Mouse (Mus musculus) frontal cortex, postnatal 14 days (tissue): ENCODE measurements around the gene Cd27.

Experiments
- DNase-seq, 2 experiments: peaks; one replicate each; pipeline ENCODE4 v3.0.0; 2022; ENCODE audit warnings: low spot score in 2 of 2

Gene Cd27

DNA sequence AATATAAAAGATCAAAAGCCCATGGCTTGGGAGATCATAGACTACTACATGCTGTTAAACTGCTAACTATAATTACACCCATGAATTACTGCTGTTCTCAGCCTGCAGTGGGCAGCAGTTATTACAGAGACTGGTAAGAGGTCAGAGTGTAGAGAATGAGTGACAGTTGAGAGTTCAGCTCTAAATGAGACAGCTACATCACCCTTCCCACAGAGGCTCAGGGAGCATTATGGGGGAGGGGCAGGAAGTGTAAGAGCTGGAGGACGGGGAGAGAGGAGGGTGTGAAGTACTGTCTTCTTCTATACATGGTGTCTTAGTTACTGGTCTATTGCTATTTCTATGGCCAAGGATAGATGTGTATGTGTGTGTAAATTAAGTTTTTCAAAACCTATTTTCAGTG is 7.7 kb upstream of the Cd27 start:
- no peak for DNase-seq

DNA sequence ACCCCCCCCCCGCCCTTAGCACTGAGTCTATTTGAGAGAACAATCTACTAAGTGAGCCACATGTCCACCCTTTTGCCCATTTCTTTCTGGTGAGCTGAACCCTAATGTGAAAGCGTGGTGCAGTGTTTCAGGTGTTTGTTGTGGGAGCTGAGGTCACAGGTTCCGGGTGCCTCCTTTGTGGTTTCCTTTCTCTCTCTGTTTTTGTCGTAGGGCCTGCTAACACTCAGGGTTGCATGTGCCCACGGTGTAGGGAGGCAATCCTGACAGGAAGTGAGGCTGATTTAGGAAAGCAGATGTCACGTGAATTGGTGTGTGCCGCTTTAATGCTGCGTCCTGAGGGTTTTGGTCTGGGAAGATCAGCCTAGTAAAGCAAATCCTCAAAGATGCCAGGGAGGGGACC is 4.8 kb upstream of the Cd27 start:
- no peak for DNase-seq

DNA sequence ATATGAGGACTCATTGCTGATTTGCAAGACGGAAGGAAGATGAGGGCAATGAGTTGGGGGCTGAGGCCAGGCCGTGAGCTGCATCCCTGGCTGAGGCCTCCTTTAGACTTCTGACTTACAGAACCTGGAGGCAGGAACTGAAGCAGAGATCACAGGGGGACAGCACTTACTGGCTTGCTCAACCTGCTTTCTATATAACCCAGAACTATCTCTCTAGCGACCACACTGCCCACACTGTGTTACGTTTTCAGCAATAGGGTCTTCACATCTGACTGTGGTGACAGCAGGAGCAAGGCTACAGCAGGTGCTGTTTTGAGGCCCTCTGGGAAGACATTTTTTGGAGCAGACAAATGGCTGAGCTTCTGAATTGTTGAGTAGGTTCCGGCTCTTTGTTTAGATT is 3.8 kb upstream of the Cd27 start:
- DNase-seq = no peak

DNA sequence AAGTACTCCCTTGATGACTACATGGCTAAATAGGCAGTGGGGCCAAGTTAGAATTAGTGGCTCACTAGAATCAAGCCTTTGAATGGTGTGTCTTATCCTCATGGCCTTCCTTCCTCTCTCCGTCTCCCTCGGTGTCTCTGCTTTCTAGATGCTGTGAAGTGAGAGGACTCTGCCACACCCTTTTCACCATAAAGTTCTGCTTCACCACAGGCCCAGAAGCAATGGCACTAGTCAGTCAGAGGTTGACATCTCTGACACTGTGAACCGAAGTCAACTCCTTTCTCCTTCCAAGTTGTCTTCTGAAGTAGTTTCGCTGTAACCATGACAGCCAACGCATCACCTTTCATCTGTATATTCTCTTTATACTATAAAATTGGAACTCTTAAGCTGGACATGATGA is 2.7 kb upstream of the Cd27 start:
- no peak for DNase-seq

DNA sequence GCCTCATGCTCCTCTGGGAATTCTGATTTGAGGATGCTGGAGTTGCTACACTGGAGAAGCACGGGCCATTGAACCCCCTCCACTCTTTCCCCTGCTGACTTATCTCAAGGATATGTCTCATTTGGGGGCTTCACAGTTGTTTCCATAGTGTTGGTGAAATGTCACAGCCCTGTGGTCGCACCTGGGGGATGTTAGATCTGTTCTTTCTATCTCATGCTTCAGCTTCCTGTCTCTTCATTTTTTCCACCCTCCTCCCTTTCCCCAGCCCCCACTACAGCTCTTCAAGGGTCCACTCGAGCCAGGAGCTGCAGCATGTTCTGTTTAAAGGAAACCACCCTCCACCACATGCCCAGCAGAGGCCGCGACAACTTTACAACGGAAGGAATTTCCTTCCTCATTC is 1.6 kb upstream of the Cd27 start:
- DNase-seq = no peak

DNA sequence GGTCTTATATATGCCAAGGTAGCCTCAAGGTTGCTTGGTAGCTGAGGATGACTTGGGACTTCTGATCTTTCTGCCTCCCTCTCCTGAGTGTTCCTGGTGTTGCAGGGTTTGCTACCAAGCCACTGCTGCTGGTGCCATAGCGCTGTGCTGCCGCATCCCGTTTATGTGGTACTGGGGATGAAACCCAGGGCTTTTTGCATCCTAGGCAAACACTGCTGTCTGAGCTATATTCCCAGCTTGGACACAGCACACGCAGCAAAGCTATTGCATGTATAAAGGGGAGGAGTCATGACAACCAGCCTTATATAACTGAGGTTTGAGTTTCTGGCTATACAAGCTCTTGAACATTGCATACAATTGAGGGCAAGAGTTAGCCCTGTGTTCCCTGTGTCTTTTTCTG is 611 bp upstream of the Cd27 start:
- DNase-seq = no peak

DNA sequence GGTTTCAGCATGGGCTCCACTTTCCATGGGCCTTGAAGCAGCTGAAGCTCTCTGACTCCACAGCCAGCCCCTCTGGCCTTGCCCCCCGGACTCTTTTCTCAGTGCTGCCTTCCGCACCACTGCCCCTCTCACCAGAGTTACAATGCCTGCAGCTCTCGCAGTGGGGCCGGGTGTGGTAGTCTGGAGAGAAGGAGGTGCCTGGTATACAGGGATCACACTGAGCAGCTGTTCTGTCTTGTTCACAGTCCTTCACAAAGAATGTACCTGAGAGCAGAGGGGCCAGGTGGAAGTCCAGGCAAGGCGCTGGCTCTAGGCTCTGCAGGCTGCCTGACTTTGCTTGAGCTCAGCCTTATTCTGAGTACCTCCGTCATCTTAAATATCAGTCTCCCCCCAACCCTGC is 469 bp downstream of the Cd27 start:
- DNase-seq = no peak

DNA sequence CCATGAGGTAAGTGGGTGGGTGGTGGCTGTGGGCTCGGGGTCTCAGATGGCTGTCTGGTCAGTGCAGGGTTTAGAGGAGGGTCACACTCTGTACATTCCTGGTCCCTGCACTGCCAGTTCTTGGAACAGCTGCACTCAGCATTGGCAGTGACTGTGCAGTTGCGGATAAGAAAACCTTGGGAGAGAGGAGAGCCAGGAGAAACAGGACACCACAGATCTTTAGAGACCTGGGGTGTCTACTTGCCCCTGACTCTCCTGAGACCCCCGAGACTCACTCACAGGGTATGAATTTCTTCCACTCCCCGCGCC is 2.3 kb downstream of the Cd27 start:
- DNase-seq = no peak

DNA sequence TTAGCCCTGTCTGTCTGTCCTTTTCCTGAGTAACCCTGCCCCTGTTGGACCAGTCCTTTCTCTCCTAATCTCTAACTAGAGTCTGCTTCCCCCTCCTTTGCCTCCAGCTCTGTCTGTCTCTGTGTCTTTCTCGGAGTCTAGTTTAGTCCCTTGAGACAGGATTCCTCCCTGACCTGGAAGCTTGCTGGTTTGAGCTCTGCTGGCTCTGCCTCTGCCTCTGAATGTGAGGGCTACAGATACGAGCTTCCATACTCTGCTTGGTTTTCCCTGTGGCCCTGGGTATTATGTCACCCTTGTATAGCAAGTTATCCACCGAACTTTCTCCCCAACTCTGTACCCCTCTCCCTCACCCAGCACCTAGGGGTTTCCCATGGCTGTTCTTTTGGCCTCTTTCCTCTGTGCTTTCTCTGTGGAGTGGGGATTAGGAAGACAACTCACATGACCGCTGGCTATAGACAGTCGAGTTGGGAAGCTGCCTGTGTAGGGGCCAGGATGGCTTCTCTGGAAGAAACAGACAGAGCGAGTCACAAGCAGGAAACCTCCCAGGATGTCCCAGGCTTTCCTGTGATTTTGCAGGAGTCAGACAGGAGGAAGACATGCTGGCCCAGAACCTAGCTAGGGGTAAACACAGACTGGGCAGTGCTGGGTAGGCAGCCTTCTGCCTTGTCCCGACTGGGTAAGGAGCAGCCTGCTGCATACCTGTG is 2.8 kb downstream of the Cd27 start:
- no peak for DNase-seq

DNA sequence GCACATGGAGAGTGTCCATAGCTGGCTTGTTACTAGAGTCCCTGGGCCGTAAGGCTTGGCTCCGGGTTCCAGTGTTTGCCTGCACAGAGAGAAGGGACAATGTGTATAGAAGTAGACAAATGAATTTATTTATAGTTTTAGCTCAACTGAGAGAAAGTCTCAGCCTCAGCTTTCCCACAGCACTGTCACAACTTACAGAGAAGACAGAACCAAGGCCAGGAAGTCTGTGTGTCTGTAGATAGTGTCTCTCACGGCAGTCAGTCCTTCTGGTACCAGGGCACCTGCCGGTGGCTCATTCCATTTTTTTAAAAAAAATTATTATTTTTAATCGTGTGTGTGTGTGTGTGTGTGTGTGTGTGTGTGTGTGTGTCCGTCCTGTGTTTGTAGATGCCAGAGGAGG is 4.3 kb downstream of the Cd27 start:
- DNase-seq = no peak

DNA sequence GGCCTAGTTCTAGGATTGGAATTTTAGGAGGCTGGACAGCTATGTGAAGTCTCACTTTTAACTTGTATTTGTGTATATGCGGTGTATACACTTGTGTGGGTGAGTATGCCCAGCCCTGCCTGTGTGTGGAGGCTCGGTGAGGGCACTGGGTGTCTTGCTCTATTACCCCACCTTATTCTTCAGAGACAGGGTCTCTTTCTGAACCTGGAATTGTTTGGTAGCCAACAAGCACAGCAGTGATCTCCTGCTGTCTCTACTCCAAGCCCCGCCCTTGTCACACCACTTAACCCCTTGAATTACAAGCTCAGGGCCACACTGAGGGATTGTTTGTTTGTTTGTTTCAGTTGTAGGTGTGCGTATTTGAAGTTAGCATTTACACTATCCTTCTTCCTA is 4.8 kb downstream of the Cd27 start:
- DNase-seq = no peak

DNA sequence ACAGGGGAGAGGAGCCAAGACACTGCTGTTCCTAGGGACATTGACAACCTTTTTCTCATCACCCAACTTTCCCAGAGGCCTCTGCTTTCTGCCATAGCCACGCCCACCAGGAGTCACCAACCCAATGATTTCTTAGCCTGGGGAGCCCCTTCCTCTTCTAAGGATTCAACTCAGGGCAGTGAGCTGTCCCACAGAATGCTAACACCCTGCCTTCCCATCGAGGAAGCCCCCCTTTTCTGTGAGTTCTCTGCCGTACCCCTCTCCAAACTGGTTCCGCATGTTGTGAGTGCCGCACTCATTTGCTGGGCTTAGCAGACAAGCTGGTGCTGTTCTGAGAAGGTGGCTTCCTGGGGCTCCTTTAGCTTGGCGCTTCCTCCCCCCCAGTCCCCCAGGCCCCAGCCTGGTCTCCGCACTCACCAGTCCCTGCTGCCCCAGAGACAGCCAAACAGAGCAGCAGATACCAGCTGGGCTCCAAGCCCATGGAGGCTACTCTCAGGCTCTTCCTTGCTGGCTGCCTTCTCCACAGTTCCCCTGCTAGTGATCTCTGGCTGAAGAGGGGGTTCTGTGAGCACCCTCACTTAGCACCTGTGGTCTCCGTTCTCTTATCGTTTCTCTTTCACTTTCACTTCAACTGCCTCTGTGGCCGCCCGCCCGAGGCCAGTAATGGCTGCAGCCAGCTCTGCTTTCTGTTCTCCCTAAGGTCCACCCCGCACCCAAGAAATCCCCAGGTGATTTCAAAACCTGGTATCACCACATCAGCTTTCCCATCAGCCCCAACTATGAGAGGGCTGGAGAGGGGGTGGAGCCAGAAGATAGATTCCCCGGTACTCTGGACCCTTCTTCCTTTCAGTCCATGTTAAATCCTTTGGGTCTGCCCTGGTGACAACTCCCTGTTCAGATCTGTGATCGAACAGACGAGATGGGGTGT is 5.4 kb downstream of the Cd27 start, which contains the start of gene Tapbpl:
Gene Tapbpl (minus strand): TSS at position 744 of the 928 bp plus-strand sequence.
- peak; percentile 30 to 35 for DNase-seq

DNA sequence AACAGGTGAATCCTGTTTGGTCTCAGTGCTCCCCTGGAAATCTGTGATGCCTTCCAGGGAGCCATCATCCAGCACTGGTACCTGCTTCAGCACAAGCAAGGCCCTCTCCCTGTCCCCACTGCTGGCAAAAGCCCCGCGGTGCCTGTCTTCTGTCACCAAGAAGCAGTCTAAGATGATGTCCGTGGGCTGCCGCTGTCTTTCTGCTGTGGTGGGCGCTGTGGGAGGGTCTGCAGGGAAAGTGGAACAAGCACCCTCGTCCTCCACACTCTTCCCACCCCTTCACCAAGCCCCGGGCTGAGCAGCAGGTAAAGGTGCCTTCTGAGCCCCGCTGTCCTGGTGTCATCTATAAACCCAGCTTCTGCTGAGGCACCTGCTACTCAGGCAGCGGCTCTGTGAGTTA is 6.2 kb downstream of the Cd27 start:
- no peak for DNase-seq

DNA sequence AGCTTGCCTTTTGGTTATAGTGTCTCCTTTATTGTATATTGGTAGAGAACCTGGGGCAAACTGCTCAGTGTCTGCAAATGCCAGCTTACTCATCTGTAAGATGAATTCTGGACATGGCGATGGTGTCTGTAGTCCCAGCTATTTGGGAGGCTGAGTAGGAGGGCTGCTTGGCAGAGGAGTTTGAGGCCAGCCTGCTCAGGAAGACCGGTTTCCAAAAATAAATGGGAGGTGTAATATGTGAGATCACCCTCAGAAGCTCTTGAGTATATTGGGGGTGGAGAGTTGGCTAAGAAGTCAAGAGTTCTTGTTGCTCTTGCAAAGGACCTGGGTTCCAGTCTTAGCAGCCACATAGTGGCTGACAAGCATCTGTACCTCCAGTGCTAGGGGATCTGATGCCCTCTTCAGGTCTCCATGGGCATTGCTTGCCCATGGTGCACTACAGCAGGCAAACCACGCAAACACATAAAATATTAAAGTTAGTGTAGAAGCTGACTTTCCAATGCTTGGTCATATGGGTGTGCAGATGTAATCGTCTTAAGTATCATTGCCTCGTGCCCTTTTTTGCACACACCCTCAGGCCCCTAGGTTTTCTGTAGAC is 11.2 kb downstream of the Cd27 start:
- DNase-seq = no peak

DNA sequence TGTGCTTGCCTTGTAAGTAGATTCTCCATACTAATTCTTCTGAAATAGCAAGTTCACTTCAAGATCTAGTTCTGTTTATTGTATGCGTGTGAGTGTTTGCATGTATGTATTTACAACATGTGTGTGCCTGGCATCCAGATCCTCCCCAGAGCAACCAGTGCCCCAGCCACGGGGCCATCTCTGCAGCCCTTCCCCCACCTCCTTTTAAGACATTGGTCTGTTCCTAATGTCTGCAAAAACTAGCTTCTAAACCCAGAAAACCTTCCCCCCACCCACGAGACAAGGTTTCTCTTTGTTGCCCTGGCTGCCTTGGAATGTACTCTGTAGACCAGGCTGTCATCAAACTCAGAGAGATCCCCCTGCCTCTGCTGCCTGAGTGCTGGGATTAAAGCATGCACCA is 14.2 kb downstream of the Cd27 start:
- no peak for DNase-seq

DNA sequence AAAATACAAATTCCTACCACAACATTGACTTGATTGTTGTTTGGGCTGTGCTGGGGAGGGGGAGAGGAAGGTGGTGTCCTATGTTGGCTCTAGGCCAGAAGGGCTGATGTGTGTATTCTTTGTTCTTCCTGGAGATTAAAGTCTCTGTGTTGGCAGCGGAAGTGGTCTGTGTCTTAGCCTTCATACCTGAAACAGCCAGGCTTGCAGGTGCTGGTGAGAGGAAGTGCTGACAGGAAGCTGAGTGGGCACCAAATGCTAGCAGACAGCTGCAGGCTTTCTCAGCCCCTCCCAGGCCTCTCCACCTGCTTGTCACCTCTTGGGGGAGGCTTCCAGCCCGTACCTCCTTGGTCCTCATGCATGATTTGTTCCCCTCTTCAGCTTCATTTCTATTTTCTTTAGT is 14.7 kb downstream of the Cd27 start:
- no peak for DNase-seq

DNA sequence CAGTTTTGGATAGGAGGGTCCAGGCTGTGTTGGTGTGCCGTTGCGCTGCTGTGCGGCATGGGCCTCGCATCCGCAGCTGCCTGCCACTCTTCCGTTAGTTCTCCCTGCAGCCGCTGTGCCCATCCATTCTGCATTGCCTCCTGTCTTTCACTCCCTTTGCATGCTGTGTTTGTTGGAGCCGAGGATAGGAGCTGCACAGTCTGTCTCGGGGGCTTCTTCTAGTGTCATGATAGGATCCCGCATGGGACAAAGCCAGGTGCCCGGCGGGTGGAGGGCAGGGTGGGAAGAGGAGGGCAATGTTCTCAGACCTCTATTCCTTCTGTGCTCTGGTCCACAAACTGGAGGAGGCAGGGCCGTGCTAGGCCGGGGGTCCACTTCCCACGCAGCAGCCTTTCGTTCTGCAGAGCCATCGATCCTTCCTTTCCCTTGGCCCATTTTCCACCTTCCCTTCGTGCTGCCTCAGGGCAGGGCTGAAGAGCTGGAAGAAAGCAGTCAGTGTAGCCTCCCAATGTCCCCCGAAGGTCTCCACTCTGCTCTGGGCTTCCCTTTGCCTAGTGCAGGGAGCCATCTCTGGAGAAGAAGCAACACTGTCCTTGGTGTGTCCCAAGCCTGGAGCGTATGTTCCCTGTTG is 15.6 kb downstream of the Cd27 start:
- no peak for DNase-seq

DNA sequence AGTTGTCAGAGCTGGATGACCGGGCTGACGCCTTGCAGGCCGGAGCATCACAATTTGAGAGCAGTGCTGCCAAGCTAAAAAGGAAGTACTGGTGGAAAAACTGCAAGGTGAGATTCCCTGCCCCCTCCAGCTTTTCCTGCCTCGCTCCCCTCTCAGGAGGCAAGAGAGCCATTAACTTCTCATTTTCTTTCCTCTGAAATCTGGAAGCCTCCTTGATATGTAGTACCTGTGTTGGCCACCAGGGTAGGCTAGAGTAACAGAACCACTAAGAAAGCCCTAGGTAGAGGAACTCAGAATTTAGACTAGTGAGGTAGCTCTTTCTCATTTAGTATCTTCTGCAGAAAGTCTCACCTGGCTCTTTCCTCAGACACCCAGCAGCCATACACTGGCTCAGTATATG is 17.8 kb downstream of the Cd27 start:
- DNase-seq = peak in 1 of 2 experiments; percentile 61

DNA sequence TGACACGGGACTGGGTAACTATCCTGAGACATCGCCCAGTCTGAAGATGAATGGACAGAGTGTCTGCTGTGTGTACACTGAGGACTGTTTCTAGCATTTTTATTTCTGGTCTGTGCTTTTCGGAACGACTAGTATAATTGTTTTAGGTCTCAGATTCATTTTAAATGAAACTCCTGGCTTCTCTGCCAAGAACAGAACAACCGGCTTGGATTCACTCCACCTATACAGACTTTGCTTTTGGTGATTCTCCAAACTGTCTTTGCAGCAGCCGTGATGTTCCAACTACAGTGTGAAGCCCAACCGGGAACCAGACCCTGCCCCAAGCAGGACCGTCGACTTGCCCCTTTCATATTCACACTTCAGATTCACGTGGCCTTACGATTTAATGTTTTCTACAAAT is 18.9 kb downstream of the Cd27 start:
- no peak for DNase-seq

DNA sequence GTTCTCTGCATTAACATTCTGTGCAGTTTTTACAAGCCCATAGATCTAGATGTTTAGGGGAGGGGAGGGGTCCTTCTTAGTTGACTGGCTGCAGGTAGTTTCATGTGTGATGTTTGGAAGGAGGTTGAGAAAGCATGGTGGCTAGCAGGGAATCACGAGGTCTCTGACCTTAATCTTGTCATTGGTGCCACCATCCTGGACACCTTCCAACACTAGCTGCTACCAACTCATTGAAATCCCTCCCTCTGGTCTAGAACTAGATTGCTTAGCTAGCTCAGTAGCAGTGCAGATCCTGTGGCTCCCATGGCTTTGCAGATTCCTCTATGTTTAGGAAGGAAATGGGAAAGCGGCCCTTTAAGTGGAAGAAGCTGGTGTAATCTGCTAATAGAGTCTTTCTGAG is 19.9 kb downstream of the Cd27 start:
- DNase-seq = no peak

DNA sequence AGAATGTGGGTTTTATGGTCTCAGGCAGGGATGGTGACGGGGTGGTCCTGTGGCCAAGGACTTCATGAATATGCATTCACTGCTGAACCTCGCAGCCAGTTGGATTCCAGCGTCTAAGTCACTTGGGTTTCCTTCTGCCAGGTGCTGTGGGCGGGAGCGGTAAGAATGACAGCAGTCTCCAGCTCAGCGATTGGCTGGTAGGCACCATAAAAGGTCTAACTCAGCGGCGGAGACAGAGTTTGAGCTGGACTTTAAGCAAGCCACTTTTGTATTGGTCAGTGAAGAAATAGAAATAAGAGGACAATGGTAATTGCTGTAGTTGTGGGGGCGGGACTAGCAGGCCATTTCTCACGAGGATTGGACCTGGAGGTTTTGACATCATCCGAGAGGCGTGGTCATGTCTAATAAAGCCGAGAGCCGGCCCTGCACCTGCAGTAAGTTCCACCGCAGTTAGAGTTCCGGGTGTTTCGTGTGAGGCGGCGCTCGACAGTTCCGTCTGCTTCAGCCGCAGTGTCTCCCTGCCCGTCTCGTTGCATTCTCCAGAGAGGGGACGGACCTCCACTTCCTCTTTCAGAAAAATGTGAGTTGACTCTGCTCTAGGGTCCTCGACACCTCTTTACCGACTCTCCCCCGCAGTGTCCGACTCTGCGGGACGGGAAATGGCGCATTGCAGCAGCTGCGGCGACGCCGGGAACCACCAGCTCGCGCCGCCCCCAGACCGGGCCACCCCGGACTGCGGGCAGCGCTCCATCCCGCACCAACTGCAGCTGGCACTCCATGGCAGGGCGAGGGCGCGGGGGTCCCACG is 21.5 kb downstream of the Cd27 start, which contains the start of gene Vamp1:
Gene Vamp1 (plus strand): TSS at position 404 of the 807 bp plus-strand sequence.
- DNase-seq = peak; percentile 91 to 93

DNA sequence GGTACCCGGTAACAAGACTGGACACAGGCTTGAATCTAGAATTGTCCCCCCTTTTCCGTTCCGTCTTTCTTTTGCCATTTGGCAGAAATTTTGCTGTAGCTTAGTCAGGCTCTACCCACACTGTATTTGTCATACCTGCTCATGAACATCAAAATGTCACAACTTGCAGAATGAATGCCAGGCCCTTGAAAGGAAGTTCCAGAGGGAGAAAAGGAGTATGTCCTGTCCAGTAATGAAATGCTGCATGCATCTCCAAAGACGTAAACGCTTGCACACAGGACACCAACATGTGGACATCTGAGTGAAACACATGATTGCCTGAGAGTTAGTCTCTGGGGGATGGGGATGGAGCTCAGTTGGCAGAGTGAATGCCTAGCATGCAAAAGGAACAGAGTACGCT is 23.1 kb downstream of the Cd27 start:
- DNase-seq = no peak
